Mouse (Mus musculus) embryonic facial prominence, embryonic 15.5 days (tissue): ENCODE measurements around the gene Prnp. TPM values are rescaled to one million over a fixed set of nuclear protein-coding genes. Genes with fewer than 3 reads are reported as not detected.

Experiments
- ATAC-seq: fragments of 200-750 bp; cut with Nextera tagmentation; 2 replicates; pipeline ENCODE4 v1.8.0; 2017; ENCODE audit warnings: low read depth, moderate TSS enrichment; ENCODE audit not compliant: insufficient number of reproducible peaks, low FRiP score, low TSS enrichment
- H3K27ac ChIP-seq: fragments of 300-500 bp; sonication (generic); replicated peaks from 2 replicates; pipeline ENCODE4 v1.5.1; 2015; ENCODE audit warnings: mild to moderate bottlenecking, inconsistent platforms
- H3K27me3 ChIP-seq: fragments of 300-500 bp; sonication (generic); 2 replicates; pipeline ENCODE4 v1.6.1; 2015; ENCODE audit warnings: inconsistent platforms
- H3K36me3 ChIP-seq: fragments of 300-500 bp; sonication (generic); 2 replicates; pipeline ENCODE4 v1.6.1; 2015; ENCODE audit warnings: mild to moderate bottlenecking, inconsistent platforms
- H3K4me1 ChIP-seq: fragments of 300-500 bp; sonication (generic); 2 replicates; pipeline ENCODE4 v1.6.1; 2015; ENCODE audit warnings: inconsistent platforms
- H3K4me2 ChIP-seq: fragments of 300-500 bp; sonication (generic); replicated peaks from 2 replicates; pipeline ENCODE4 v1.6.1; 2015; ENCODE audit warnings: mild to moderate bottlenecking, inconsistent platforms
- H3K4me3 ChIP-seq: fragments of 300-500 bp; sonication (generic); replicated peaks from 2 replicates; pipeline ENCODE4 v1.5.1; 2015; ENCODE audit warnings: mild to moderate bottlenecking, inconsistent platforms
- H3K9ac ChIP-seq: fragments of 300-500 bp; sonication (generic); 2 replicates; pipeline ENCODE4 v1.6.1; 2015; ENCODE audit warnings: inconsistent platforms
- H3K9me3 ChIP-seq: fragments of 300-500 bp; sonication (generic); replicated peaks from 2 replicates; pipeline ENCODE4 v1.6.1; 2016; ENCODE audit warnings: inconsistent platforms
- WGBS: fragments of 180-500 bp; shearing (Covaris S2); methylation state at CpG from one replicate; pipeline ENCODE4 v1.1.7; 2015; 5-methylcytosine and 5-hydroxymethylcytosine counted together
- polyA plus RNA-seq: library from polyadenylated mRNA; unstranded; fragments of >200 nt; fragmentation: Nextera tagmentation; extraction: Ambion mirVana; gene quantifications from 2 replicates; pipeline ENCODE4 v1.2.1, GENCODE M21; 2015

Prnp gene
- polyA plus RNA-seq, 1 experiment from 2014 or later, result 85.8 TPM

DNA sequence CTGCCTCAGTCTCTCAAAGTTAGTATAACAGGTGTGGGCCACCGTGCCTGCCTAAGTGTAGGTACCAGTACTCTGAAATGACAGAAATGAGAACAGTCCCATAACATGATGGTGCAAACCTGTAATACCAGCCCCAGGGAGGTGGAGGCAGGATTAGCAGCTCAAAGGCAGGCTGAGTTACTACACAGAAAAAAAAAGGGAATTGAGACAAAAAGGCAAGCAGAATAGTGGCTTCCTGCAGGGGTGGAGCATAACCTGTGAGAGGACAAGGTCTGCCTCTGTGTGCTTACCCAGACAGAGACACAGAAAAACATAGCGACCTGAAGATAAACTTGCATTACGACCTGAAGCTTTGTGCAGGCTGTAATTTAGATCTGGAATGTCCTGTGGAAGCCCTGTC lies 66.9 kb downstream of the Prnp start:
- no peaks in the 10 kb centered on the region for H3K27me3 ChIP-seq
- no peak overlapping the region for H3K4me2 ChIP-seq
- ATAC-seq, result no peak
- H3K36me3 ChIP-seq, result no peaks in the 10 kb centered on the region
- H3K27ac ChIP-seq, result no peak overlapping the region
- H3K9ac ChIP-seq, result no peak overlapping the region
- no peak overlapping the region for H3K4me3 ChIP-seq
- 76% methylated on average over 3 of the region's 3 CpGs for WGBS
- H3K4me1 ChIP-seq, result no peaks in the 10 kb centered on the region
- H3K9me3 ChIP-seq, result no peaks in the 10 kb centered on the region

GRCm38 (mm10) chr2:131980866-131981265 lies 71.1 kb downstream of the Prnp start:
- H3K9me3 ChIP-seq, result no peaks in the 10 kb centered on the region
- no peaks in the 10 kb centered on the region for H3K4me1 ChIP-seq
- no peaks in the 10 kb centered on the region for H3K27me3 ChIP-seq
- no peak overlapping the region for H3K4me3 ChIP-seq
- no peak overlapping the region for H3K4me2 ChIP-seq
- peak; percentile 64; the same call in 1 of the 2 replicates for ATAC-seq
- 35% methylated on average over 9 of the region's 9 CpGs for WGBS
- no peak overlapping the region for H3K9ac ChIP-seq
- H3K27ac ChIP-seq, result no peak overlapping the region
- H3K36me3 ChIP-seq, result no peaks in the 10 kb centered on the region

DNA sequence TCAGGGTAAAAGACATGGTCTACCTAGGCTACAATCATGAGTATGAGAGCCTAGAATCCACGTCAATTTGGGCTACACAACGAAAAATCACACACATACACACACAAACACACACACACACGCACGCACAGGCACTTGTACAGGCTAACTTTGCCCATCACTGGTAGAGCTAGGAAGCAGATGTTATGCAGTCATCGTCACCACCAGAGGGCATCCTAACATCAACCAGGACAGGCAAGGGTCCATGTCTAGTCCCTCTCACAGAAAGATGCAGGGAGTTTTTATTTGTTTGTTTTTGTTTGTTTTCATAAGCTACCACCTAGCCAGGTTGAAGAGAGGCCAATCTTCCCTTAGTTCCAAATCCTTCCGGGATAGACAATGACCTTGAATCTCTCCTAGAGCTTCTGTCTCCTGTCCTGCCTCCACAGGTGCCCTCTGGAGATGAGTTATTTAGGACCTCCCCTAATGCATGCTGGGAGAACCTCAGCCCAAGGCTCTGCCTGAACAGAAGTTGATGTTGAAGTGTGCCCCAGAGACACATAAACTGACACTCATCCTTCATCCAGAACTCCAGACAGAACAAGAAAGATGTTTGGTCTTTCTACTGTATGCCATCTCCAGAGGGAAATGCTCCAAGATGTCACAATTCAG lies 72.9 kb downstream of the Prnp start:
- Histone ChIP-seq H3K9me3 (no peaks in the 10 kb centered on the region), H3K27me3 (no peaks in the 10 kb centered on the region), H3K4me1 (no peaks in the 10 kb centered on the region), H3K36me3 (no peaks in the 10 kb centered on the region), H3K4me3 (no peak overlapping the region), H3K9ac (no peak overlapping the region), H3K4me2 (no peak overlapping the region), H3K27ac (no peak overlapping the region)
- peak; percentile 15; the same call in 1 of the 2 replicates for ATAC-seq
- 11% methylated on average over 6 of the region's 6 CpGs for WGBS

GRCm38 (mm10) chr2:131987950-131988349 lies 78.2 kb downstream of the Prnp start:
- Histone ChIP-seq H3K27ac (no peak overlapping the region), H3K27me3 (no peaks in the 10 kb centered on the region), H3K4me1 (no peaks in the 10 kb centered on the region), H3K4me3 (no peak overlapping the region), H3K9me3 (no peaks in the 10 kb centered on the region), H3K36me3 (no peaks in the 10 kb centered on the region), H3K4me2 (no peak overlapping the region), H3K9ac (no peak overlapping the region)
- ATAC-seq, result no peak
- WGBS, result 43% methylated on average over 3 of the region's 3 CpGs

Other genes starting within 250 kb of the Prnp start
- 0.04 TPM in 1 of 2 replicates, not detected in the other for gene Erv3, start 50.2 kb upstream of the Prnp start, polyA plus RNA-seq
- not detected in 2 replicates for gene Prn, start within 50 bp of the Prnp start, polyA plus RNA-seq
- gene Prnd, start 40.9 kb downstream of the Prnp start, polyA plus RNA-seq, result 48.0 and 50.5 TPM in 2 replicates
- gene Rassf2, start 120.3 kb downstream of the Prnp start, polyA plus RNA-seq, result 14.8 and 17.0 TPM in 2 replicates
- 12.4 and 14.0 TPM in 2 replicates for gene Slc23a2, start 235.2 kb downstream of the Prnp start, polyA plus RNA-seq